Mouse (Mus musculus) embryonic facial prominence, embryonic 15.5 days (tissue): ENCODE data around the gene Vmn2r105. TPM values are rescaled to one million over a fixed set of nuclear protein-coding genes. Genes with fewer than 3 reads are reported as not detected.

Experiments
- ATAC-seq: fragments of 200-750 bp; cut with Nextera tagmentation; 2 replicates; pipeline ENCODE4 v1.8.0; 2017; ENCODE audit warnings: low read depth, moderate TSS enrichment; ENCODE audit not compliant: insufficient number of reproducible peaks, low FRiP score, low TSS enrichment
- H3K27ac ChIP-seq: fragments of 300-500 bp; sonication (generic); replicated peaks from 2 replicates; pipeline ENCODE4 v1.5.1; 2015; ENCODE audit warnings: mild to moderate bottlenecking, inconsistent platforms
- H3K27me3 ChIP-seq: fragments of 300-500 bp; sonication (generic); 2 replicates; pipeline ENCODE4 v1.6.1; 2015; ENCODE audit warnings: inconsistent platforms
- H3K36me3 ChIP-seq: fragments of 300-500 bp; sonication (generic); 2 replicates; pipeline ENCODE4 v1.6.1; 2015; ENCODE audit warnings: mild to moderate bottlenecking, inconsistent platforms
- H3K4me1 ChIP-seq: fragments of 300-500 bp; sonication (generic); 2 replicates; pipeline ENCODE4 v1.6.1; 2015; ENCODE audit warnings: inconsistent platforms
- H3K4me2 ChIP-seq: fragments of 300-500 bp; sonication (generic); replicated peaks from 2 replicates; pipeline ENCODE4 v1.6.1; 2015; ENCODE audit warnings: mild to moderate bottlenecking, inconsistent platforms
- H3K4me3 ChIP-seq: fragments of 300-500 bp; sonication (generic); replicated peaks from 2 replicates; pipeline ENCODE4 v1.5.1; 2015; ENCODE audit warnings: mild to moderate bottlenecking, inconsistent platforms
- H3K9ac ChIP-seq: fragments of 300-500 bp; sonication (generic); 2 replicates; pipeline ENCODE4 v1.6.1; 2015; ENCODE audit warnings: inconsistent platforms
- H3K9me3 ChIP-seq: fragments of 300-500 bp; sonication (generic); replicated peaks from 2 replicates; pipeline ENCODE4 v1.6.1; 2016; ENCODE audit warnings: inconsistent platforms
- WGBS: fragments of 180-500 bp; shearing (Covaris S2); methylation state at CpG from one replicate; pipeline ENCODE4 v1.1.7; 2015; 5-methylcytosine and 5-hydroxymethylcytosine counted together
- polyA plus RNA-seq: library from polyadenylated mRNA; unstranded; fragments of >200 nt; fragmentation: Nextera tagmentation; extraction: Ambion mirVana; gene quantifications from 2 replicates; pipeline ENCODE4 v1.2.1, GENCODE M21; 2015

Gene Vmn2r105
- polyA plus RNA-seq = not detected in 2 replicates

- ATAC-seq = no peak
- Histone ChIP-seq H3K4me3 (no peak within 1 kb of the TSS), H3K4me1 (no peaks in the 10 kb centered on the region), H3K27me3 (no peaks in the 10 kb centered on the region), H3K9me3 (no peaks in the 10 kb centered on the region), H3K36me3 (no peaks in the 10 kb centered on the region), H3K4me2 (no peak within 1 kb of the TSS), H3K27ac (no peak within 1 kb of the TSS), H3K9ac (no peak within 1 kb of the TSS)
- WGBS = 75% methylated on average over 2 of the region's 2 CpGs
Measured at GRCm38 (mm10) chr17:20234952-20235351, at the start of gene Vmn2r105. Vmn2r105 (minus strand) TSS chr17:20235052.

GRCm38 (mm10) chr17:20255522-20255921 lies 20.7 kb upstream of the Vmn2r105 start:
- Histone ChIP-seq H3K4me2 (no peak overlapping the region), H3K27me3 (no peaks in the 10 kb centered on the region), H3K9me3 (0 out of 2 replicates have a peak, but pooled peaks cover 5% of the 10 kb centered on the region), H3K4me1 (no peaks in the 10 kb centered on the region), H3K4me3 (no peak overlapping the region), H3K9ac (no peak overlapping the region), H3K36me3 (no peaks in the 10 kb centered on the region), H3K27ac (no peak overlapping the region)
- no peak for ATAC-seq
- WGBS = 75% methylated on average over 4 of the region's 4 CpGs

- no peaks in the 10 kb centered on the region for H3K36me3 ChIP-seq
- H3K27ac ChIP-seq = no peak within 1 kb of the TSS
- no peaks in the 10 kb centered on the region for H3K27me3 ChIP-seq
- ATAC-seq = no peak
- H3K4me1 ChIP-seq = no peaks in the 10 kb centered on the region
- H3K9ac ChIP-seq = no peak within 1 kb of the TSS
- no peaks in the 10 kb centered on the region; the same call in 1 of the 2 replicates for H3K9me3 ChIP-seq
- H3K4me3 ChIP-seq = no peak within 1 kb of the TSS
- H3K4me2 ChIP-seq = no peak within 1 kb of the TSS
Measured at GRCm38 (mm10) chr17:20182997-20183396, 51.9 kb downstream of the Vmn2r105 start, which contains the start of gene Fpr-rs6. Fpr-rs6 (minus strand) TSS chr17:20183097.

Other genes starting within 250 kb of the Vmn2r105 start
- not detected in 2 replicates for gene Vmn2r104, start 186.7 kb downstream of the Vmn2r105 start, polyA plus RNA-seq
- gene Fpr-rs7, start 120.8 kb downstream of the Vmn2r105 start, polyA plus RNA-seq = not detected in 2 replicates
- not detected in 2 replicates for gene Fpr-rs6, start 52.0 kb downstream of the Vmn2r105 start, polyA plus RNA-seq
- gene Vmn2r106, start 50.5 kb upstream of the Vmn2r105 start, polyA plus RNA-seq = not detected in 2 replicates
- not detected in 2 replicates for gene Vmn2r107, start 110.2 kb upstream of the Vmn2r105 start, polyA plus RNA-seq
- gene Vmn1r224, start 179.1 kb upstream of the Vmn2r105 start, polyA plus RNA-seq = not detected in 2 replicates
- gene Vmn2r108, start 246.3 kb upstream of the Vmn2r105 start, polyA plus RNA-seq = not detected in 2 replicates